Mouse (Mus musculus) frontal cortex, postnatal 10 days (tissue): Measurements from ENCODE around the gene Enpp1.
A peak's percentile ranks its signal among the peaks of the same experiment; 100 is the strongest.
"Not testable (repeated sequence)": the region's sequence is repeated elsewhere in the genome, so short reads cannot be mapped to it uniquely, and the experiment has no call there.

Experiments
- DNase-seq, 2 experiments: peaks; one replicate each; pipeline ENCODE4 v3.0.0; 2022; ENCODE audit warnings: low spot score in 2 of 2, mixed read lengths in 1 of 2

The Enpp1 gene

DNA sequence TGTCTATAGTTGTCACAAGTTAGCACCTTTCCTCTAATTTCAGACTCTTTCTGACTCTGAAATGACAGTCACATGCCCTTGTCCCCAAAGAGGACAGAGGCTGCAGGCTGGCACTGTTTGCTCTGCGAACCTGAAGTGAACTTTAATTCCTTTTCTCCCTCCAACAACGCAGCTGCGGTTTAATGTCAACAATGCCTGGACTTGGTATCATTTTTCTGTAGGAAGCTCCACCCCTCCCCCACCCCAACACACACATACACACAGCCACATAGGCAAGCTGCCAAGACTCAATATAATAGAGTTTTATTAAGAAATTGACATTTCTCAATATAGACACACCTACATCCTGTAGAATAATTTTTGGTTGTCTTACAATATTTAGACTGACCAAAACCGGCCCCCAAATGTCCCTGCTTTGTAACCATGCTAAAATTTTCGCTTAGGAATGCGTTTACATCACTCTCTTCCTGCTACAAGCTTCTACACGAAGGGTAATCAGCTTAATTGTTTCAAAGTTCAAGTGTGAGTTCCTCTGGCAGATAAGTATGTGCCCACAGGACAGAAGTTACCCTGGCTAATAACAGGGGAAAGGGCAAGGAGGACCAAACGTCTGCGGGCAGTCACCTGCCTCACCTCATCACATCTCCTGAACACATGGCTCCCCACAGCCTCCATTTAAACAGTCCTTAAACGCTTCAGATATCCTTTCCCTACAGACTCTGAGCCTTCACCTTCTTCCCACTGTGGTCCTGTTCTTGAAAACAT lies 73.5 kb downstream of the Enpp1 start:
- no peak for DNase-seq

DNA sequence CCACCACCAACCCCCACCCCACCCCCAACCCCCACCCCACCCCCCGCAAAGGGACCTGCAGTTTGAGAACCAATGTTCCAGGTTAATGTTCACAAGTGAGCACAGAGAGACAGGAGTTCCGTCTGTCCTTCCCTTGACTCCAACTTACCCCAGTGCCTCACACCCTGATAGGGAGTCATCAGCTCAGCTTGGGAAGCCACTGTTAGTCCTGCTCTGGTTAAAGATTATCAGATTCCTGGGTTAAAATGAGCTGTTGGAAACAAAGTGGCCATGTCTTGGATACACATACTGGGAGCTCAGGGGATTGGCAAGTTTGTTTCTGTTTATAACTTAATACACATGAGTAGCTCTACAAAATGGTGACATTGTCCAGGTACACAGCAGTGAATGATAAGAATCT lies 75.0 kb downstream of the Enpp1 start:
- DNase-seq = no peak

DNA sequence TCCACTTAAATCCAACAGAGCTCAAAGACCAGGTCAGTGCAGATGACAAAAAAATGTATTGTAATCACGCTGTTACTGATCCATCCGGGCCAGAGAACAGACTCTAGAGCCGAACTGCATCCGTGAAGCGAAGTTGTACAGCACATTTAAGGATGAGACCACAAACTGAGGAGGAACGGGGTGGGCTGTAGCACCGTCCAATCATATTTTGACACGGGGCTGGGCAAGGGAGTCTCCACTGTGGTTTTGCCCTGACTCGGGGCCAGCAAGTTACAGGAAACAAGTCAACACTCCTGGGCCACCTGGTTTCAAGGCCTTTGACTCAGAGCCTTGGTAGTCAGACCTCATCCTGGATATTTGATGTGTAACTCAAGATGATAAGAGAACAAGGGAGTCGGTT lies 76.1 kb downstream of the Enpp1 start:
- DNase-seq = no peak

DNA sequence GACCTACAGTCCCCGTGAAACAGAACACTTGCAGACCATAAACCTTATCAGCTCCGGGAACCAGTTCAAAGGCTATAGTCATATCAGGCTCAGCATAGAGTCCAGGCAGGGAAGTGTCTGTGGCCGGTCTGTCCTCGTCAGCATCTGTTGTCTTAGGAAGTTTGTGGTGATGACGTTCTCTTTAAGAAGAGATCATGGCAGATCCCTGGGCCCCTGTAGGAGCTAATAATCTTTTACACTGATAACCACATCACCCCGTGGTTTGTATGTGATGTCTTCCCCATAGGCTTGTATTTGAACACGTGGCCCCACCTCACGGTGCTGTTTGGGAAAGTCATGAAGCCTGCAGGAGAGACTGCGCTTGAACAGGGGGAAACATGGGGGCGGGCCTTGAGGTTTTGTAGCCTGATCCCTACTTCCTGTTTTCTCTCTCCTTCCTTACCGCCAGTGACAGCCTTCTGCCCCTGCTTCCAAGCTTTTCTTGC lies 76.6 kb downstream of the Enpp1 start:
- no peak for DNase-seq

DNA sequence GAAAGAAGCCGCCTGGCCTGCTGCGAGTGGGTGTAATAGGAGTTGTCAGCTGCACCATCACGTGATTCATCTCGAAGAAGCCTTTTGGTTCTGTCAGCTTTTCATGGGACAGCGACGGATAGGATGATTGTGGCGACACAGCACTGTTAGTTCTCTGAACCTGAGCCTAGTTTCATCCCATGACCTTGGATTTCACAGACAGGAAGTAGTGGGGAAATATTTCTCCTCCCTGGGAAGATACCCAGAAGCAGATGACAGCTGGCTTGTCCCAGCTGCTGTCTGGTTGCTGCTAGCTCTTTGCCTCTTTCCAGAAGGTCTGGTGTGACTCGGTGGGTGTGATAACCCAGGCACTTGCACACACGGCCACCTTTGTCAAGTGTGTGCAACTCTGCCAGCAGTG lies 77.7 kb downstream of the Enpp1 start:
- no peak for DNase-seq

DNA sequence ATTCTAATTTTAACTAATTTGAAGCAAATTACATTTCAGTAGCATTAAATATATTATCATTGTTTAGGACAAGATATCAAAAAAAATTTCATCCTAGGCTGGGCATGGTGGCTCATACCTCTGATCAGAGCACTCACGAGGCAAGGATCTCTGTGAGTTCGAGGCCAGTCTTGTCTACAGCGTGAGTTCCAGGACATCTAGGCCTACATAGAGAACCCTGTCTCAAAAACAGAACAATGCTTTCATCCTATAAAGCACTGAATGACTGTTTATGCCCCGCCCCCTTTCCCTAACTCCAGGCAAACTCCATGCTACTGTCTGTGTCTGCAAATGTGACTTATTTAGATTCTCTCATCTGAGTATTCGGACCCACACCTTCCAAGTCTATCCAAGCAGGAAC lies 80.8 kb downstream of the Enpp1 start:
- DNase-seq = no peak

DNA sequence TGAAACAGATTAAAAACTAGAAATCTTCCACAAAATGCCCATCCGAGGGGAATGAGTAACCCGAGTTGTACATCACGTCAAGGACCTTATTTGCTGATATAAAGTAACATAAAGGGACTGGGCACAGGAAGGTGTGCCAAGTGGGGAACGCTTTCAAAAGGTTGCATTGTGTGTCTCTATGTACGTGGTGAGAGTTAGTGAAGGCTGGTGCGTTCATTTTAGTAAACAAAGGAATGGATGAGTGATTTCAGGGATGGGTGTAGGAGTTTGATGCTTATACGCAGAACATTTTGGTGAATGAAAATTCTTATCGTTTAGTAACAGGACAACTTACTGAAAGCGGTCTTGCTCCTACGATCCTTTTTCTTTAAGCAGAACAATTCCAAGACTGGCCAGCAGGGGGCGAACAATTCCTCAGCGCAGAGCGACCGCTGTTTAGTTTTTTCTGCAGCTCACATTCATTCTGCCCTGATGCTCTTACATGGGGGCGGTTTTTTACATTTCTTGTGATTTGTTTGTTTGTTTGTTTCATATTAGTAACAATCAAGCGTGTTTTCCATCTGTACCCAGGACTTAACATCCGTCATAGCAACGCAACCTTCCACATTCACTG lies 81.4 kb downstream of the Enpp1 start:
- DNase-seq = peak in 1 of 2 experiments; percentile 71

DNA sequence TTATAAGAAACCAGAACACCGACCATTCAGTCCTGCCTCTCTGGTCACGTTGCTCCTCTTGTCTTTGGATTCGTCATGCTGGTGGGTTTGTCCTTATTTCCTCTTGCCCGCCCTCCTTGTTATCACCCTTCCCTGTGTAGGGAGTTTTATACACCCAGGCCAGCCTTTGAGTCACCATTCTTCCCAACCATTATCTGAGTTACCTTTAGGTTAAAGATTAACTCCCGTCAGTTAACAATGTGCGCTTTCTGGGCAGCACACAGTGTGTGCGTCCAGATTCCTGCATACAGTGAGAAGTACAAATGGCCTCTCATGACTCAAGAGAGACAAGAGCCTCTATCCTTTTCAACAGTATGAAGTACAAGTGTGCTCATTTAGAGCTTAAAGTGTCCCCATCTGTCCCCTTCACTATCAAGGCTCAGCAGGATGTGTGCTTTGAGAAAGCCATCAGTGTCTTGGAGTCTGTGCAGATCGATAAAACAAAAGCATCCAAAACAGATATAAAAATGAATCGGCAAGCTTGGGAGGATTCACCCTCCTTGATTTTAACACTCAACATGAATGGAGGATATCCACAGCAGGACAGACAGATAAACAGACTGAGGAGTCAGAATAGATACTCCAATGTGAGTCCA lies 82.8 kb downstream of the Enpp1 start:
- no peak for DNase-seq

DNA sequence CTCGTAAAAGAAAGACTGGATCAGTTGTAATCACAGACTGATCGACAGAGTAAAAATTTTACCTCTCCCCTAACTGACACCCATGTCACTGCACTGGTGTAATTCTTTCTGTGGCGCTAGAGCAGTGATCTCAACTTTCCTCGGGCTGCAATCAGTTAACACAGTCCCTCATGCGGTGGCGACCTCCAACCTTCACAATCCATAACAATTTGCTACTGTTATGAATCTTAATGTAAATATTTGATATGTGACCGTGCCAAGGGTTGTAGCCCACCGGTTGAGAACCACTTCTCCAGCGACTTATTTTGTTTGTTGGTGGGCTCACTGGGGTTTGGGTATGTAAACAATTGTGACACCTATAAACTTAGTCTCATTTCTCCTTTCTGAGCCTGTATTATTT lies 83.5 kb downstream of the Enpp1 start:
- DNase-seq = no peak

DNA sequence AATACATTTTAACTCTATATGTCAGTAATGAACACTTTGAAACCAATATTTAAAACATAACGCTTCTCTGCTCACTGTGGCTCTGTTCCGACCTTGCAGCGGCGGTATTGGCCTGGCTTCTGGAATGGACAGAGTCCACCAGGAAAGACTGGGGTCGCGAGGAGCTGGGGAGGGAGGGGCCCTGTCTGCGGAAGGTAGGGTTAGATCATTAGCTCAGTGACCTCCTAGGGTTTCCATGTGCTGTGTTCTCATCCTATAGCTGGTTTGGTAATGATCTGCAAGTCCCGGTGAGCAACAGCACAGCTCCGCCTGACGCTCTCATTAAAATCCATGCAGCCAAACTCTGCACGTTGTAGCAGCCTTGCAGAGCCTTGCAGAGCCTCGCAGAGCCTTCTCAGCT lies 84.7 kb downstream of the Enpp1 start:
- DNase-seq = no peak

DNA sequence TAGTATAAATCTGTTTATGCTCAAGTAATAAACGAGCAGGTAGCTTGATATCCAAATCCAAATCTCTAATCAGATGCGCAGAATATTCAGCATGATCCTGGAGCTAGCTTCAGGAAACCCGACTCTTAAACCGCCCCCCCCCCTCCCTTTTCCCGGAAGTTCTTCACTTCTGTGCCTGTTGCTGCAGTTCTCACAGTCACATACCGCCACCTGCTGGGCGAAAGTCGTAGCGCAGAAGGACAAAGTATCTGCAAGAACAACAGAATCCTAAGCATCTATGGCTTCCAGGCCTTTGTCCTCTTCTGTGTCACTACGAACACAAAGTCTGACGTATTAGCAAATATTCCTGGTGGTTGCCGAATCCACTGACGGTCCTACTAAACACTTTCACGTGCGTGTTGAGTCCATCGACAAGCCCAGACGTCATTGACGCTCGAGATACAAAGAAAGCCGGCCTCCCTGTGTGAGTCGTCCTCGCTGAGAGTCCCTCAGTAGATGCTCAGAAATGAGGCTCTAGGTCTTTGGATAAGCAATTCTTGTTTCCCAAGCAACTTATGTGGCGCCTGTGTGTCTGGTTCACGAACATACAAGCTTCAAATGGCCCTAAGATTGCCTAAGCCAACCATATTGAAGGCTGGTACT lies 86.8 kb downstream of the Enpp1 start:
- peak; percentile 47 to 81 for DNase-seq

DNA sequence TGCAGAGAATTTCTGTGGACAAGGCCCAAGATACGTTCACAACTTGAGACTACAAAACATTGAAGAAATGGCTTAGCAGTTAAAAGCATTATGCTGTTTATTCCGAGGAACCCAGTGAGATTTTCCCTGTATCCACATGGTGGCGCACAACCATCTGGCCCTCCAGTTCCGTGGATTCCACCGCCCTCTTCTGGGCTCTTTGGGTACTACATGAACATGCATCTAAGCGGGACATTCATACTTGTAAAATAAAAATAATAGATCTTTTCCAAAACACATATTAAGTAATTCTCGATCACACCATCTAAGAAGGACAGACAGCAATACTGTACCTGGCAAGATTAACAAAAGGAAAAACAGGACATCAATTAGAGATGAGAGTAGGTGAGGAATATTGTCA lies 89.4 kb downstream of the Enpp1 start:
- peak in 1 of 2 experiments; percentile 45 for DNase-seq

DNA sequence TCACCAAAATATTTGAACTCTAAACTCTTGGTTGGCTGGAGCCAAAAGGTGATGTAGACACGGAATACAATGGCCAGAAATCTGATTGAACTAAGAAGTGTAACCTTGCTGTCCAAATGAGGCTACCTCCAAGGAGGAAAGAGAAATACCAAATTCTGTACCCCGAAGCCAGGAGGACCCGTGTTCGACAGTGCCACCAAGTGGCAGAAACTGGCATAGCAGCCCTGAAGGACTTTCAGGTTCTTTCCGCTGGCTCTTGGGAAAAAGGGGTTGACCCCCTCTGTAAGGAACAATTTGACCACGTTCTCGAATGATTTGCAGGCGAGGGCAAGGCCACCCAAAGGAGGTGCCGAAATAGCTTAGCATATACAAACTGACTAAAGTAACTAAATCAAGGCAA lies 90.4 kb downstream of the Enpp1 start:
- DNase-seq = peak in 1 of 2 experiments; percentile 27

DNA sequence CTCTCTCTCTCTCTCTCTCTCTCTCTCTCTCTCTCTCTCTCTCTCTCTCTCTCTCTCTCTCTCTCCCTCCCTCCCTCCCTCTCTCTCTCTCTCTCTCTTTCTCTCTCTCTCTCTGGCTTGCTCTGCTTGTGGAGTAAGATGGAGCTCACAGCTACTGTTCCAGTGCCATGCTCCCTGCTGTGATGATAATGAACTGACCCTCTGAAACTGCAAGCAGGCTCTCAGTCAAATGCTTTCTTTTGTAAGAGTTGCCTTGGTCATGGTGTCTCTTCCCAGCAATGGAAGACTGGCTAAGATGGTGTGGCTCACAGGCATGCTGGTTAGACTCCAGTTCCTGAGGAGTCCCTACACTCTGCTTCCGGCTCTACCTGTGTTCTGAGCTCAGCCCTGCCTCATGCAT lies 95.4 kb downstream of the Enpp1 start:
- not testable (repeated sequence) for DNase-seq

DNA sequence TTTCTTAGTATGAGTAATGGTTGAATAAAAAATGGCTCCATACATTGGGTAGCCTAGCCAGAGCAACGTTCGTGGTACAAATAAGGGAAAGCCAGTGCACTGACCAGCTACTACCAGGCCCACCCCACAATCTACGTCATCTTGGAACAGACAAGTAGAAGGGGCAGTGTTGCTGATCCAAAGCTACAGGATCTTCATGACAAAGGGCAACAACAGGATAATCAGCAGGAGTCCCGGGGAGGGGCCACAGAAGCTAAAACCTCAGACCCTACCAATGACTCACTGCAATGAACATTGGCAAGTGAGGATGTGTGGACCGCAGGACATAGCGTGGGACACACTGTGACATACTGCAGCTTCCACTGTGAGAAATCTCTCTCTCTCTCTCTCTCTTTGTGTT lies 96.2 kb downstream of the Enpp1 start:
- no peak for DNase-seq

DNA sequence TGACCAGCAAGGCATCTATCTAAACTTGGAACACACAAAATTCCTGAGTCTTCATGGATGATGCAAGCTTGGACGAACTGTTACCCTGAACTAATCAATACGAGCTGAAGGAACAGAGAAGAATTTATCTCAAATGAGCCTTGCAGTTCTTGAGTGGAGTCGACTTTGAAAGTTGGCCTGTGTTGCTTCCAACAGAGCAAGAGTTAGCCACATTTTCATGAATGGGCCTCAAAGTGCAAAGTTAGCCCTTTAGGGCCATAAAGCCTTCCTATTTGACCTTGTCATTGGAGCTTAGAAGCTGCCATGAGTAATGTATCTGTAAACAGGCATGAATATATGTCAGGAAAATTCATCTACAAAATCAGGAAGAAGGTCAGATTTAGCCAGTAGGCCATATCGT lies 97.2 kb downstream of the Enpp1 start:
- DNase-seq = no peak

DNA sequence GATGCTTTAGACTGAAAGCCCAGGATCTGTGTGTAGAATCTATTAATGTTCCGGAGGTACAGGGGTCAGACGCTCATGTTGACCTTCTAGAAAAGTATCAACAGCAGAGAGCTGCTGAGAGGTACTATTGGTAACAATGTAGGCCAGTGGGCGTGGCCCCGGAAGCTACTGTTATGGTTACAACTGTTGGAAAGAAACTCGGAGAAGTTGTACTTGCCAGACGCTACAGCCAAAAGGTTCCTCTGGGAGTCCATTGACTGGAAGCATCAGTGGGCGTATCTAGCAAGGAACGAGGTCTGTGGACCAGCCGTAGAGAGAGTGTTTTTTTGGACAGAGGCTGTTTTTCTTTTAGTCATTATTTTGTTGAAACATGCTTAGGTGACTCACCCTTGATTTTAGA lies 102.2 kb downstream of the Enpp1 start:
- DNase-seq = no peak

DNA sequence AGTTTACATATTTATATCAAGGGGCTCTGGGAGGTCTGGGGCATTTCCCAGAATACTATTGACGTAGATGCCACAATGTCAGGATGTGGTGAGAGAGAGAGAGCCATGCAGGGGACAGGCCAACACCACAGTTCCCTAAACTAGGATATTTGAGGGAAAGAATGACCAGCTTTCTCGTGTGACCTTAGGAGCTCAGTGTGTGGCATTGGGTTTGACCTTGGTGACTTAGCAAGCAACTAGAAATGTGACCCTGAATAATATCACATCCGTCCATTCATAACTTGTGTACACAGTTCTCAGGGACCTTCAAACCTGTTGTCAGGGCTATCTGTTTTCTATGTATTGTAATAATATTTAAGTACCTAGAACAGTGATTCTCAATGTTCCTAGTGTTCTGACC lies 102.8 kb downstream of the Enpp1 start:
- DNase-seq = no peak

DNA sequence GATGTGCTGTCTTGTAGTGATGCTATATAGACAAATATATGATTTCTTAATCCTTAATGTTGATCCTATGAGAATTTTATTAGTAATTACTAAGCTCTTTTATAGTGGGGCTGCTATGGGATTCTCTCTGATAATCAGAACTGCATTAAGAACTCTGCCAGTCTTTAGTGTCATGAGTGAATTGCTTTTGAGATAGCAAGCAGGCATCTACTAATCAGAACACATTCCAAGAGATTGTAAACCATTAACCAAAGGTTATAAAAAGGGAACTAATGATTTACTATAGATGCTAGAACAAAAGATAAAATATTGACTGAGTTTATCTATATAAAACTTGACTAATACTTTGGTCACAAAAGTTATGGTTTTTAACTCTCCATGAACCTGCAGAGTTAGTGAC lies 108.2 kb downstream of the Enpp1 start:
- no peak for DNase-seq

DNA sequence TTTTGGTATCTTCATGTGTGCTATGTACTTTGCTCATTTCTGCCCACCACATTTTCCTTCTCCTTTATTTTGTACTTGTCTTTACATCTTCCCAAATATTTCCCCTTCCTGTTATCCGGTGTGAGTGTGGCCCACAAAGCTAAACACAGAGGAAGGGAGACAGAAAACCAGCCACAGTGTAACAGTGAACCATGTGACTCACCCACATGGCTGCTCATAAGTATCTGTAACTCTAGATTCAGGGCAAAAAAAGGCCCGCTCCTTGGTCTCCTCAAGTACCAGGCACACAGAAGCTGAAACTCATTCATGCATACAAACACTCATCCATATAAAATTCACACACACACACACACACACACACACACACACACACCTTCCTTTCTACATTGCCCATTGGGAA lies 108.9 kb downstream of the Enpp1 start:
- no peak for DNase-seq

DNA sequence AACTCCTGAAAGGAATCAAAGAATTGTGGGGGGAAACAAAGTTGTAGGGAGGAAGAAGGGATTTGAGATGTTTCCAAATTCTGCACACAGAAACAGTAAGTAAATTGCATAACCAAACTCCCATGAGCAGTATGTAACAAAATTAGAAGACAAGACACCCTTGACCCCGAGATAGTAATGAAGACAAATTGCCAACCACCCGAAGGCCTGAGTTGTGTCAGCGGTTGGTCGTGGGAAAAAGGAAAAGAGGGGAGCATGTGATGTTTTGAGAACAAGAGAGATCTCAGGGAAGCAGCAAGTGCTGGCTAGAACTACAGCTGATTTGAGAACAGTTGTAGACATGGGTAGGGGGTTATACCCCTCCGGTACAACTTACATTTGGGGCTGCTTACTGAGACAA lies 112.2 kb downstream of the Enpp1 start:
- DNase-seq = no peak

DNA sequence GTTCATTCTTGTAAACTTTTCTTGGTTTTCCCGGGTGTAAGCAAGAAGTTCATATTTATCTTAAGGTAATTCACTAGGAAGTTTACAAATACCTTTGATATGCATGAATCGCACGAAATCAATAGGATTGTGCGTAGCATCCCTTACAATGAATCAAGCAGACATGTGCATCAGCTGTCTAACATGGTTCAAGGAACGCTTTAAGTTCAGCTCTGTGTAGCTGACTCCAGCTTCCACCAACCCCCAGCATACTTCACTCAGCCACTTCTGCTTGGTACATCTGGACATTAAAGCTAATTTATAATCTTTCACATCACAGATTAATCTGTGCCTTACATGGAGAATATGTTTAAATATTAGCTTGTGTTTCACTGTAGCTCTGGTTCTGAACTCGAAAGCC lies 113.3 kb downstream of the Enpp1 start:
- DNase-seq = no peak

DNA sequence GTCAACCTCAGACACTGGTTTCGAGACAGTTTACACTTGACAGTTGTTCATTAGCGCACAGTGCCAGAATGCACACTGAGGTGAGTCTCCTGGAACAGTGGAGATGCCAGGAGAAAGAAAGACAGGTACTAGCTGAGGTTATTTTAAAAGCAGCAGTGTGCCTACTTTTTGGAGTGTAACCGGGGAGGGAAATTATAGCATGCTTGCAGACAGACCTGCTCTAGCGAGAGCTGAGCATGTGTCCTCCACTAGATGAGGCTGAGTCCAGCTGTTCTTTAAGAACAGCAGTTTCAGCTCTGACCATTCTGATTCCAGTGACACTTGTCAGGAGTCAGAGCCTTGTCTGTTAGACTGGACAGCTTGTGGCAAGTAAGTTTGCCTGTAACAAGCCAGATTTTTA lies 114.2 kb downstream of the Enpp1 start:
- DNase-seq = no peak
